Mouse (Mus musculus): ENCODE results near the gene Capn3.

DNA sequence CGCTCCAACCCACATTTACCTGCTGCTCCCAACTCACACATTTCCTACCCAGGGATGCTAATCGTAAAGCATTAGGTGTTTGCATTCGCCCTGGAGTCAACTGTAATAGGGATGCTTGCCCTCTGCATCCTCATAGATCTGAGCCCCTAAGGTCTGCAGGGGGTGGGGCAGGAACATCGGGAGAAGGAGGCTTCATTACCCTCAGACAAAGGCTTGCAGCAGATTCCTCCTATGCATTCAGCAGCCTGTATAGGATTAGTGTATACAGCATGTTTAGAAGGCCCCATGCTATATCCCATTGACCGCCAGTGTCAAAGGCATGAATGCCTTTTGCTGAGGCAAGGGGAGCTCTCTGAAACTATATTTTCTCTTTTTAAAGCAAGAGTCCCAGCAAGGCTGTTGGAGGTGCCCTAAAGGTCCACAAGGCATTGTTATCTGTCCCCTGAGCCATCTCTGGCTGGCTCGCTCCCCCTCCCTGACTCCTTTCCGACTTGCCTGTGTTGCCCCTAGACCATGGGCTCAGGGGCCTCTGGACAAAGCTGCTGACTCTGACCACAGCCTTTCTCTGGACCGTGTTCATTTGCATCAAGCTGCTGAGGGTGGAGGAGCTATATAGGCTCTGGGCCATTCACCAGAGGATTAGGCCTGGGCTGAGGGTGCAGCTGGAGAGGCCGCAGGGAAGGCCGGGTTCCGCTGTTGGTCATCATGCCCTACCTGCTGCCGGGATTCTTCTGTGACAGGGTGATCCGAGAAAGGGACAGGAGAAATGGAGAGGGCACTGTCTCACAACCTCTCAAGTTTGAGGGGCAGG lies 20.7 kb downstream of the Capn3 start:
- no peak for TF ChIP-seq POLR2A (IDR thresholded peaks at IDR 0.05; ENCODE audit: control insufficient read depth, low read depth, low read length)
- no peak for TF ChIP-seq CTCF (IDR thresholded peaks at IDR 0.05; ENCODE audit: control insufficient read depth, insufficient read depth, insufficient replicate concordance, low read depth, low read length)
